Mouse (Mus musculus) bone marrow macrophage, adult 2 months (primary cell): ENCODE measurements around the gene 4930469K13Rik.

ENCODE experiments used
- CTCF ChIP-seq: IDR thresholded peaks from 2 replicates; pipeline ENCODE4 v1.5.1; 2012; ENCODE audit warnings: low read depth, mild to moderate bottlenecking, low read length, moderate library complexity
- POLR2A ChIP-seq: IDR thresholded peaks from 2 replicates; pipeline ENCODE4 v1.6.1; 2012; ENCODE audit warnings: mild to moderate bottlenecking, low read depth, low read length, borderline replicate concordance

GRCm38 (mm10) chr11:34123147-34123546, 24.8 kb upstream of the 4930469K13Rik start:
- TF ChIP-seq CTCF (no peak), POLR2A (no peak)
